Mouse (Mus musculus) heart, postnatal 10 days (tissue): ENCODE measurements around the gene Mtrf1. TPM values are rescaled to one million over a fixed set of nuclear protein-coding genes. Genes with fewer than 3 reads are reported as not detected.
"Not testable (repeated sequence)": the region's sequence is repeated elsewhere in the genome, so short reads cannot be mapped to it uniquely, and the experiment has no call there.

Experiments
- DNase-seq, 2 experiments: peaks; one replicate each; pipeline ENCODE4 v3.0.0; 2021
- intact Hi-C: fragments of 180-260 bp; cut with DNase I; formaldehyde crosslinking; loops from one replicate; pipeline ENCODE4 v1.15.1; 2025
- total RNA-seq, 2 experiments: library from RNA; stranded (reverse); gene quantifications; 2 replicates each; pipeline ENCODE4 v1.2.3; 2021

Gene Mtrf1
- total RNA-seq, 2 experiments from 2014 or later = 5.0 to 6.1 TPM

DNA sequence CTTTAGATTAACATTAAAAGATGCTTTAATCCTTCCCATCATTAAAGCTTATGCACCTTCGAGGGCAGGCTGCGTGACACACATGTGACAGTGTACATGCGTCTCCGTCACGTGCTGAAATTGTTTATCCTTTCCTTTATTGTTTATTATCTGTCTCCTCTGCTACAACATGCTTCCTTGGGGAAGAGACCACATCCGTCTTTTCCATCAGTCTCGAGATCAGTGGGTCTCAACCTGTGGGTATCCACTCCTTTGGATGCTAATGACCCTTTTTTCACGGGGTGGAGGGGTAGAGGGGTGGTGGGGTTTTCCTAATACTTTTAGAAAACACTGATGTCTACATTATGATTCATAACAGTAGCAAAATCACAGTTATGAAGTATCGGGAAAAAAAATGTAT lies 47.0 kb downstream of the Mtrf1 start:
- intact Hi-C loops = no loop called here
- DNase-seq = no peak

DNA sequence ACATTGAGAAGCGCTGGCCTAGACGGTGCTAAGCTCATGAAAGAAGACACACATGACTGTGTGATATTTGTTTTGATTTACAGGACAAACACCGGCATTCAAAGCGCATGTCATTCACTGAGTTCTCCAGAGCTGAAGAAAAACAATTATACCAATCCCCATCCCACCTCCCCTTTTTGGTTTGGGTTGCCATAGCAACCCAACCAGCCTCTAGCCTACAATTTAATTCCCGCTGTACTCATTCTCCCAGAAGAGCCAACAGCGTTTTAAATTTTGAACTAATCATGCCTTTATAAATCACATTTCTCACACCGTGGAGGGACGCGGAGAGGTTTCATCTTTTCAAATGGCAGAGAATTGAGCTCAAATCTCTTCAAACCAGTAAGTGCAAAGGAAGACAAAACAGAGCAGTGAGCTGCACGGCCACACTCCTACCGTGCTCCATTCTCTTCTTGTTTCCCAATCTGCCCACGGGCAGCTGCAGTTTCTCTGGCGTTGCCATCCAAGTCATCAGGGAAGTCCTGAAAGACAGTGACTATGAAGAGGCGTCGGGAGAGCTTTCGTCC lies 47.6 kb downstream of the Mtrf1 start:
- no peak for DNase-seq
- intact Hi-C loops = no loop called here

DNA sequence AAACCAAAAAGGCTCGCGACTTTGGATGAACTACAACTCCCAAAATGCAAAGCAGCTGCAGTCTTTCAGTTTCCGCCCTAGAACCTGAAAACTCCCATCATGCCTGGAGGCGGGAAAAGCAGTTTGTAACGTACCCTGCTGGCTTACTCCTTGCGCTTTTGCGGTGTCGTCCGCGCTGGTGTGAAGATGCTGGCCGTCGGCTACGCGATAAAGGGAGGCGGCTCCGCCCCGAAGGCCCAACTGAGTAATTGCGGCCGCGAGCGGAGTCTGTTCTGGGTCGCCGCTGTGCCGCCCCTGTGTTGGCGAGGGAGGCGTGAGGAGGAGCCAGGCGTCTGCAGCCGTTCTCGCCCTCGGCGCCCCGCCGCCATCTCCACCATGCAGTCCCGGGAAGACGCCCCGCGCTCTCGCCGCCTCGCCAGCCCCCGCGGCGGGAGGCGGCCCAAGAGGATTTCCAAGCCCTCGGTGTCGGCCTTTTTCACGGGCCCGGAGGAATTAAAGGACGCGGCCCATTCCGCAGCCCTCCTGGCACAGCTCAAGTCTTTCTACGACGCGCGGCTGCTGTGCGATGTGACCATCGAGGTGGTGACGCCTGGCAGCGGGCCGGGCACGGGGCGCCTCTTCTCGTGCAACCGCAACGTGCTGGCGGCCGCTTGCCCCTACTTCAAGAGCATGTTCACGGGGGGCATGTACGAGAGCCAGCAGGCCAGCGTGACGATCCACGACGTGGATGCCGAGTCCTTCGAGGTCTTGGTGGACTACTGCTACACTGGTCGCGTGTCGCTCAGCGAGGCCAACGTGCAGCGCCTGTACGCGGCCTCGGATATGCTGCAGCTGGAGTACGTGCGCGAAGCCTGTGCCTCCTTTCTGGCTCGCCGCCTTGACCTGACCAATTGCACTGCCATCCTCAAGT lies 54.4 kb downstream of the Mtrf1 start, which contains the start of gene Kbtbd6:
Gene Kbtbd6, plus strand, starts transcription at position 155 of the 910 bp plus-strand sequence.
- peak; percentile 87 to 90 for DNase-seq
- intact Hi-C loops = loop anchor here (2.0 kb wide), 1 partner anchor 57 kb away; no protein-coding TSS in a partner anchor

GRCm38 (mm10) chr14:79452591-79452934 lies 55.0 kb downstream of the Mtrf1 start:
- intact Hi-C loops = not testable (repeated sequence)

DNA sequence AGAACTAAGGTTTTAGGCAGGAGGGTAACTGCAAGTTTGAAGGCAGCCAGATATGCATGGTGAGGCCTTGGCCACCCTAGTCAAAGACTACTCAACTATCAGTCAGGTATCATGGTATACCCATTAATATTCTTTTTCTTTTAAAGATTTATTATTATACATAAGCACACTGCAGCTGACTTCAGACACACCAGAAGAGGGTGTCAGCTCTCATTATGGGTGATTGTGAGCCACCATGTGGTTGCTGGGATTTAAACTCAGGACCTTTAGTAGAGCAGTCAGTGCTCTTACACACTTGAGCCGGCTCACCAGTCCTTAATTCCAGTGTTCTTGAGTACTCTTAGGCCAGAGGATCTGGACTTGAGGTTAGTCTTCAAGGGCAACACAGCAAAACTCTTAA lies 62.8 kb downstream of the Mtrf1 start:
- intact Hi-C loops = no loop called here
- DNase-seq = no peak

More at GRCm38 (mm10) chr14:79452591-79452934, 55.0 kb downstream of the Mtrf1 start:
- not testable (repeated sequence) for DNase-seq

- intact Hi-C loops = no loop called here
- DNase-seq = no peak
Observed at GRCm38 (mm10) chr14:79460988-79461387, 63.4 kb downstream of the Mtrf1 start.

DNA sequence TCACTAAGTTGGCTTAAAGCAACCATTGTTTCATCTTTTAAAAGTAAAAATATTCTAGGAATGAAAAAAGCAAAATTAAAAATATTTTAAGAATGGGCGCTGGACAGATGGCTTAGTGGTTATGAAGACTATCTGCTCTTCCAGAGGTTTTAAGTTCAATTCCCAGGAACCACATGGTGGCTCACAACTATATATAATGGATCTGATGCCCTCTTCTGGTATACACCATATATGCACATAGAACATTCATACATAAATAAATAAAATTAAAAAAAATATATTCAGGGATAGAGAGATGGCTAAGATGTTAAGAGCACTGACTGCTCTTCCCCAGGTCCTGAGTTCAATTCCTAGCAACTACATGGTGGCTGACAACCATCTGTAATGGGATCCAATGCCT lies 68.1 kb downstream of the Mtrf1 start:
- intact Hi-C loops = loop anchor here (5.0 kb wide), 2 partner anchors 338 to 798 kb away; no protein-coding TSS in a partner anchor
- no peak for DNase-seq

DNA sequence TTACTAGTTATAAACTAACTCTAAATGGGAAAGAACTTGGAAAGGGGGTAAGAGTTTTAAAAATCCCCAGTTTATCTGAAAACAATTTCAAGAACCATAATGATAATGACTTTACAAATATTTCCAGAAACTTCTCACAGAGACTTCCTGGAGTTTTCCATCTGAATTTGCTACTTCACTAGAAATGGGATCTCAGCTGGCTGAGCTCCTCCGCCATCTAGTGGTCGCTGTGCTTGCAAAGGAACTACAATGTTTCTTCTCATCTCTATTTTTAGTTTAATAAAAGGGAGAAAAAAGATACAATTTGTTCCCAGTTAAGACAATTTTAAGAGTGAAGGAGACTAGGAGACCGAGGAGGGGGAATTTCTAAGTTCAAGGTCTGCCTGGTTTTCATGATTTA lies 70.0 kb downstream of the Mtrf1 start:
- intact Hi-C loops = loop anchor here (1.0 to 5.0 kb wide), 4 partner anchors 69 to 800 kb away; no protein-coding TSS in a partner anchor
- DNase-seq = peak; percentile 68 to 80

Other genes starting within 250 kb of the Mtrf1 start
- gene Zfp957, start 150.4 kb upstream of the Mtrf1 start, total RNA-seq = not detected
- 10 to 100 TPM; 51.6 to 57.6 TPM for gene Rgcc, start 96.1 kb upstream of the Mtrf1 start, total RNA-seq
- gene Naa16, start 7.0 kb upstream of the Mtrf1 start, total RNA-seq = 10 to 100 TPM; 12.2 to 18.1 TPM
- 10 to 100 TPM; 12.4 to 13.1 TPM for gene Kbtbd7, start 28.7 kb downstream of the Mtrf1 start, total RNA-seq
- gene Kbtbd6, start 54.1 kb downstream of the Mtrf1 start, total RNA-seq = under 1 TPM; 0.37 to 0.62 TPM
- gene Elf1, start 83.4 kb downstream of the Mtrf1 start, total RNA-seq = 10 to 100 TPM; 21.3 to 23.3 TPM
- 10 to 100 TPM; 22.8 to 24.8 TPM for gene Wbp4, start 83.7 kb downstream of the Mtrf1 start, total RNA-seq
- 10 to 100 TPM; 83.3 to 89.9 TPM for gene Sugt1, start 189.9 kb downstream of the Mtrf1 start, total RNA-seq